11 mouse cellular contexts compared by ENCODE assay signal in genomic region chr6:48136851-48137250, GRCm38 (mm10). TPM values are rescaled to one million over a fixed set of nuclear protein-coding genes. Genes with fewer than 3 reads are reported as not detected.
A peak's percentile ranks its signal among the peaks of the same experiment; 100 is the strongest.
DNase-seq lines count a peak whose midpoint lies in the region; ATAC-seq and TF ChIP-seq lines count a peak whose summit lies in the region.
"Had no signal": no experiment of that assay in that cellular context is flagged by ENCODE, and none has a peak within 500 bp of the region (broad histone marks: within the 10 kb centered on the region; RNA-seq: fewer than 3 reads in every experiment).

No protein-coding gene starts in this region.

- no peaks in the 10 kb centered on the region for H3K36me3 ChIP-seq in intestine, embryonic 14.5 days (ENCODE audit: control insufficient read depth, insufficient read depth, low read length)
- H3K36me3 ChIP-seq in intestine, embryonic 15.5 days: no peaks in the 10 kb centered on the region
- no peaks in the 10 kb centered on the region for H3K36me3 ChIP-seq in limb, embryonic 10.5 days
- H3K36me3 ChIP-seq: midbrain, embryonic 12.5 days had no signal

- no peak overlapping the region for H3K9ac ChIP-seq in intestine, embryonic 14.5 days (ENCODE audit: low read length)
- H3K9ac ChIP-seq in intestine, embryonic 15.5 days: no peak overlapping the region
- H3K9ac ChIP-seq: midbrain, embryonic 12.5 days had no signal

- H3K27ac ChIP-seq in intestine, embryonic 14.5 days (ENCODE audit: low read depth): no peak overlapping the region
- H3K27ac ChIP-seq in intestine, embryonic 15.5 days: no peak overlapping the region
- no peak overlapping the region for H3K27ac ChIP-seq in limb, embryonic 10.5 days
- H3K27ac ChIP-seq in left cerebral cortex, adult 2 months: no peak overlapping the region
- H3K27ac ChIP-seq: midbrain, embryonic 12.5 days had no signal

- no peaks in the 10 kb centered on the region for H3K4me1 ChIP-seq in intestine, embryonic 14.5 days (replicated peaks; ENCODE audit: control insufficient read depth, insufficient read depth, low read length)
- no peaks in the 10 kb centered on the region for H3K4me1 ChIP-seq in intestine, embryonic 15.5 days (replicated peaks)
- no peaks in the 10 kb centered on the region for H3K4me1 ChIP-seq in limb, embryonic 10.5 days
- H3K4me1 ChIP-seq: midbrain, embryonic 12.5 days had no signal

- intact Hi-C loops in left cerebral cortex, adult 2 months (cut with DNase I): no loop called here

- no peak for ATAC-seq in intestine, embryonic 14.5 days (replicated peaks; ENCODE audit: low FRiP score, low TSS enrichment, low read depth)
- no peak for ATAC-seq in intestine, embryonic 15.5 days

- no peaks in the 10 kb centered on the region for H3K9me3 ChIP-seq in intestine, embryonic 14.5 days (ENCODE audit: control insufficient read depth, low read length)
- no peaks in the 10 kb centered on the region for H3K9me3 ChIP-seq in intestine, embryonic 15.5 days
- H3K9me3 ChIP-seq in limb, embryonic 10.5 days (replicated peaks): no peaks in the 10 kb centered on the region
- H3K9me3 ChIP-seq: midbrain, embryonic 12.5 days had no signal

- WGBS in intestine, embryonic 14.5 days: 49% methylated on average over 2 of the region's 2 CpGs
- 57% methylated on average over 2 of the region's 2 CpGs for WGBS in intestine, embryonic 15.5 days
- WGBS in limb, embryonic 10.5 days: 53% methylated on average over 2 of the region's 2 CpGs

- no peak overlapping the region for H3K4me3 ChIP-seq in intestine, embryonic 14.5 days (ENCODE audit: low read depth, low read length)
- no peak overlapping the region for H3K4me3 ChIP-seq in intestine, embryonic 15.5 days (replicated peaks)
- H3K4me3 ChIP-seq in limb, embryonic 10.5 days: no peak overlapping the region
- no peak overlapping the region for H3K4me3 ChIP-seq in left cerebral cortex, adult 2 months
- H3K4me3 ChIP-seq: midbrain, embryonic 12.5 days had no signal

- H3K4me2 ChIP-seq in intestine, embryonic 14.5 days (ENCODE audit: low read length): no peak overlapping the region
- no peak overlapping the region for H3K4me2 ChIP-seq in intestine, embryonic 15.5 days (replicated peaks)
- H3K4me2 ChIP-seq: midbrain, embryonic 12.5 days had no signal

- no peak for TF ChIP-seq CTCF in left cerebral cortex, adult 2 months (IDR thresholded peaks at IDR 0.05)

- DNase-seq in intestine, embryonic 14.5 days (ENCODE audit: low spot score): peak; percentile 57
- peak; percentile 31 for DNase-seq in A20 (ENCODE audit: low read depth, low spot score)
- peak; percentile 3 for DNase-seq in adrenal gland, adult 2 months
- peak; percentile 53 for DNase-seq in limb, embryonic 10.5 days (ENCODE audit: low spot score)
- DNase-seq in layer of hippocampus, postnatal 25 days (ENCODE audit: extremely low spot score in 1 of 2, low spot score in 1 of 2): no peak
- no peak for DNase-seq in left cerebral cortex, adult 8-10 months (ENCODE audit: low spot score in 2 of 2)
- no peak for DNase-seq in left cerebral cortex, adult 2 months (ENCODE audit: extremely low spot score in 1 of 2, low spot score in 2 of 2)
- DNase-seq: cerebellum, postnatal 36 days; right cerebral cortex, postnatal 4 days had no signal

- no peaks in the 10 kb centered on the region for H3K27me3 ChIP-seq in intestine, embryonic 14.5 days (replicated peaks; ENCODE audit: control insufficient read depth, insufficient read depth, low read length)
- H3K27me3 ChIP-seq in intestine, embryonic 15.5 days (replicated peaks): no peaks in the 10 kb centered on the region
- H3K27me3 ChIP-seq in limb, embryonic 10.5 days (ENCODE audit: low read depth, poor library complexity, severe bottlenecking): no peaks in the 10 kb centered on the region
- H3K27me3 ChIP-seq: midbrain, embryonic 12.5 days had no signal

RNA-seq across cellular contexts. Expression of gene Zfp746, which starts 50.5 kb away (rescaled TPM):
- 21.1 and 22.4 TPM in 2 replicates for polyA plus RNA-seq in intestine, embryonic 14.5 days (2014; fragmentation: Nextera tagmentation; extraction: Ambion mirVana)
- polyA plus RNA-seq in intestine, embryonic 15.5 days (2015; fragmentation: Nextera tagmentation; extraction: Ambion mirVana): 15.1 and 15.6 TPM in 2 replicates
- total RNA-seq in adrenal gland, adult 2 months (2021): 10 to 100 TPM; 23.4 to 24.8 TPM
- polyA plus RNA-seq in adrenal gland, adult 2 months (2012; rRNA removed): 21.0 and 23.7 TPM in 2 replicates
- 24.4 and 27.5 TPM in 2 replicates for polyA plus RNA-seq in limb, embryonic 10.5 days (2016; fragmentation: Nextera tagmentation; extraction: Ambion mirVana)
- 10 to 100 TPM; 29.6 to 31.8 TPM for total RNA-seq in layer of hippocampus, postnatal 25 days (2021)
- total RNA-seq in left cerebral cortex, adult 8-10 months (2022): 10 to 100 TPM; 30.4 to 35.2 (median 32.0) TPM
- 10 to 100 TPM; 32.1 TPM for total RNA-seq in left cerebral cortex, adult 2 months (2021)

Comparison
In these comparisons a context has a peak if more than half of its experiments do, and no peak if none do; other contexts are left out.
1. DNase-seq: peak in intestine, embryonic 14.5 days (single experiment), A20 (single experiment), adrenal gland, adult 2 months (single experiment) and limb, embryonic 10.5 days (single experiment); none in layer of hippocampus, postnatal 25 days (0 of 2), left cerebral cortex, adult 8-10 months (0 of 2) and left cerebral cortex, adult 2 months (0 of 2).